Mouse (Mus musculus): ENCODE data around the gene Epm2a. TPM values are rescaled to one million over a fixed set of nuclear protein-coding genes. Genes with fewer than 3 reads are reported as not detected.
A peak's percentile ranks its signal among the peaks of the same experiment; 100 is the strongest.

Gene Epm2a
- total and polyA plus RNA-seq, 2 experiments from 2014 or later: 3.1 to 41.9 TPM

DNA sequence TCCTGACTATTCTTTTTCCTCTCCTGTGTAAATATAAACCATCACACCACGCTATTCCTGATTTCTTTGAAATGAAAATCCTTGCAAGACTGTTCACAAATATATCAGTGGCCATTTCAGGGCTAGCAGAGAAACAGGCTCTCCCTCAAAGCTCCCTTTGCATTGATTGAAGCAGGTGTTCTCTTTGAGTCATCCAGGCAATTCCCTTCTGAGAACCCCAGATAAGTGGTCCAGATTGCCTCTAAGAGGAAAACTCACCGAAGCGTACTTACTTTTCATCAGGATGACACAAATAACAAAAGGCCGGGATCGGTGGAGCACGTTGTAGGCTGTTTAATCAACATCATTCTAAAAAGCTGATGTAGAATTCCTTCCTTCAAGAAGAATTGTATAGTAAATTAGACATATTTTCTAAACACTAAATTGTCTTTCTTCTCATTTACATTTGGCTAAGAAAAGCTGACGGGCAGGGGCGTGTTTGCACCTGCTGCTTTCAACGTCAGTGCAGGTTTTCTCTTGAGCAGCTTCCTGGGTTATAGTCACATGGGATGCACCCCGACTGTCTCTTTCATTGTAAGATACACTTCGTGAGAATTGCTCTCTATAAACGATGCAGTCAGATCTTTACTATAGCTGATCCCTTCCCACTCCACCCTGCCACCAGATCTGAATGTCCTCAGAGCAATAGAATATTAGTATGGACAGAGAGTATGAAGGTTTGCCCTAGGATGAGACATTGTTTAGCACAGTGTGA lies 86.0 kb downstream of the Epm2a start:
- no peaks in the 10 kb centered on the region for H3K36me3 ChIP-seq (ENCODE audit: insufficient read depth, low read length)
- no peak overlapping the region for H3K4me2 ChIP-seq (ENCODE audit: low read depth, low read length, poor library complexity, severe bottlenecking)
- DNase-seq (ENCODE audit: low spot score) (peak; percentile 24), ATAC-seq (ENCODE audit: low FRiP score) (no peak)
- no peak overlapping the region for H3K4me3 ChIP-seq (ENCODE audit: low read depth, low read length)
- H3K9me3 ChIP-seq (ENCODE audit: low read length): no peaks in the 10 kb centered on the region
- no peaks in the 10 kb centered on the region for H3K4me1 ChIP-seq (ENCODE audit: insufficient read depth, low read length)
- no peaks in the 10 kb centered on the region for H3K27me3 ChIP-seq (ENCODE audit: insufficient read depth, low read length)
- no peak overlapping the region for H3K27ac ChIP-seq (ENCODE audit: low read depth, low read length)
- no peak for TF ChIP-seq CTCF (IDR thresholded peaks at IDR 0.05)
- 68% methylated on average over 12 of the region's 12 CpGs for WGBS
- no peak overlapping the region for H3K9ac ChIP-seq (replicated peaks; ENCODE audit: low read length, poor library complexity, severe bottlenecking)

DNA sequence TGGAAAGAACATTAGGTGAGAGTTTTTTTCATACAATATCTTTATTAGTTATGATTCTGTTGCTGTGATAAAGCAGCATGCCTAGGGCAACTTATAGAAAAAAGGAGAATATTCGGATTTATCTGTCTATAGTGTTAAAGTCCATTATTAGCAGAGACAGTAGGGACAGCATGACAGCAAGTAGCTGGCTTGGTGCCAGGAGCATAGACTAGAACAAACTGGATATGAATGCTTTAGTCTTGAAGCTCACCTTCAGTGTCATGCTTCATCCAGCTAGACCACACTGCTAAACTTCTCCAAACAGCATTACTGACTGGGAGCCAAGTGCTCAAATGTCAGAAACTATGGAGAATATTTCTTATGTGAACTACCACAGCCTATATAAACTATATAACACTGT lies 93.8 kb downstream of the Epm2a start:
- ATAC-seq (ENCODE audit: low FRiP score): no peak
- no peaks in the 10 kb centered on the region for H3K9me3 ChIP-seq (ENCODE audit: low read length)
- H3K4me2 ChIP-seq (ENCODE audit: low read depth, low read length, poor library complexity, severe bottlenecking): no peak overlapping the region
- peak; percentile 40 for DNase-seq (ENCODE audit: low spot score)
- TF ChIP-seq CTCF (IDR thresholded peaks at IDR 0.05): no peak
- WGBS: 58% methylated on average over 1 of the region's 1 CpGs
- no peaks in the 10 kb centered on the region for H3K36me3 ChIP-seq (ENCODE audit: insufficient read depth, low read length)
- H3K4me3 ChIP-seq (ENCODE audit: low read depth, low read length): no peak overlapping the region
- H3K27me3 ChIP-seq (ENCODE audit: insufficient read depth, low read length): no peaks in the 10 kb centered on the region
- H3K27ac ChIP-seq (ENCODE audit: low read depth, low read length): no peak overlapping the region
- no peak overlapping the region for H3K9ac ChIP-seq (replicated peaks; ENCODE audit: low read length, poor library complexity, severe bottlenecking)
- no peaks in the 10 kb centered on the region for H3K4me1 ChIP-seq (ENCODE audit: insufficient read depth, low read length)

DNA sequence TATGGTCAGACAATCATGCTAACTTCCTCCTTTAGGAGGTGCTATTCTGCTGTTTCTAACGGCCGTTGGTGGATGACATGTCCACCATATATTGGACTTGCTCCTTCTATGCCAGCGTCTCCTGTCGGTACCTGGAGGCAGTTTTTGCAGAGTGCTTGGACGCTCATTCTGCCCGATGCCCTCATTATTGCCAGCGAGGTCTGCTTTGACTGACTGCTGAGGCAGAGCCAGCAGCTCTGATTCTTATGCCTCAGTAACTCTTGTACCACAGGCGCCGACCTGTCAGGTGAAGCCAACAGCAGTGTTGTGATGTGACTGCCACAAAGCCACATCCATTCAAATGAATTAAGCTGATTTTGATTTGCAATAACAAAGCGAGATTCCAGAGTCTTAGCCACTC lies 95.3 kb downstream of the Epm2a start:
- 0 out of 2 replicates have a peak, but pooled peaks have one; percentile 3 for TF ChIP-seq CTCF (IDR thresholded peaks at IDR 0.05)
- no peaks in the 10 kb centered on the region for H3K36me3 ChIP-seq (ENCODE audit: insufficient read depth, low read length)
- no peaks in the 10 kb centered on the region for H3K4me1 ChIP-seq (ENCODE audit: insufficient read depth, low read length)
- no peak overlapping the region for H3K9ac ChIP-seq (replicated peaks; ENCODE audit: low read length, poor library complexity, severe bottlenecking)
- DNase-seq (ENCODE audit: low spot score) (peak; percentile 15), ATAC-seq (ENCODE audit: low FRiP score) (no peak; the same call in 1 of the 2 replicates)
- no peaks in the 10 kb centered on the region for H3K9me3 ChIP-seq (ENCODE audit: low read length)
- H3K4me2 ChIP-seq (ENCODE audit: low read depth, low read length, poor library complexity, severe bottlenecking): no peak overlapping the region
- no peak overlapping the region for H3K4me3 ChIP-seq (ENCODE audit: low read depth, low read length)
- H3K27ac ChIP-seq (ENCODE audit: low read depth, low read length): no peak overlapping the region
- no peaks in the 10 kb centered on the region for H3K27me3 ChIP-seq (ENCODE audit: insufficient read depth, low read length)
- 86% methylated on average over 10 of the region's 10 CpGs for WGBS

DNA sequence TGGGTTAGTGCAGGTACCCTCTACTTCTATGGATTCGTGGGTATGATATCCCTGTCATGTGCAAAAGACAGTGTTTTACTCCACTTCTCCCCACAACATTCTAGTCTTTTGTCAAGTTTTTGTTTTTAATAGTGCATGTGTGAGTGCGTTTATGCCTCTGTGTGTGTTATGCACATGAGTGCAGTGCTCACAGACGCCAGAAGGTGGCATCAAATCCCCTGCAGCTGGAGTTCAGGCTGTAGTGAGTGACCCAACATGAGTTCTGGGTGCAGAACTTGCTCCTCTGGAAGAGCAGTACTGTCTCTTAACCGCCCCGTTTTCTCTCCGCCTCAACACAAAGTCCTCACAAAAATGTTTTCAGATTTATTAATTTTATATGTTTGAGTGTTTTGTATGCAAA lies 96.1 kb downstream of the Epm2a start:
- Histone ChIP-seq H3K27ac (ENCODE audit: low read depth, low read length) (no peak overlapping the region), H3K9ac (replicated peaks; ENCODE audit: low read length, poor library complexity, severe bottlenecking) (no peak overlapping the region), H3K9me3 (ENCODE audit: low read length) (no peaks in the 10 kb centered on the region), H3K36me3 (ENCODE audit: insufficient read depth, low read length) (no peaks in the 10 kb centered on the region), H3K4me1 (ENCODE audit: insufficient read depth, low read length) (no peaks in the 10 kb centered on the region), H3K27me3 (ENCODE audit: insufficient read depth, low read length) (no peaks in the 10 kb centered on the region), H3K4me2 (ENCODE audit: low read depth, low read length, poor library complexity, severe bottlenecking) (no peak overlapping the region), H3K4me3 (ENCODE audit: low read depth, low read length) (no peak overlapping the region)
- TF ChIP-seq CTCF (IDR thresholded peaks at IDR 0.05): peak; percentile 21; the same call in 1 of the 2 replicates
- ATAC-seq (ENCODE audit: low FRiP score): no peak
- 89% methylated on average over 6 of the region's 6 CpGs for WGBS
- no peak for DNase-seq (ENCODE audit: low spot score)

DNA sequence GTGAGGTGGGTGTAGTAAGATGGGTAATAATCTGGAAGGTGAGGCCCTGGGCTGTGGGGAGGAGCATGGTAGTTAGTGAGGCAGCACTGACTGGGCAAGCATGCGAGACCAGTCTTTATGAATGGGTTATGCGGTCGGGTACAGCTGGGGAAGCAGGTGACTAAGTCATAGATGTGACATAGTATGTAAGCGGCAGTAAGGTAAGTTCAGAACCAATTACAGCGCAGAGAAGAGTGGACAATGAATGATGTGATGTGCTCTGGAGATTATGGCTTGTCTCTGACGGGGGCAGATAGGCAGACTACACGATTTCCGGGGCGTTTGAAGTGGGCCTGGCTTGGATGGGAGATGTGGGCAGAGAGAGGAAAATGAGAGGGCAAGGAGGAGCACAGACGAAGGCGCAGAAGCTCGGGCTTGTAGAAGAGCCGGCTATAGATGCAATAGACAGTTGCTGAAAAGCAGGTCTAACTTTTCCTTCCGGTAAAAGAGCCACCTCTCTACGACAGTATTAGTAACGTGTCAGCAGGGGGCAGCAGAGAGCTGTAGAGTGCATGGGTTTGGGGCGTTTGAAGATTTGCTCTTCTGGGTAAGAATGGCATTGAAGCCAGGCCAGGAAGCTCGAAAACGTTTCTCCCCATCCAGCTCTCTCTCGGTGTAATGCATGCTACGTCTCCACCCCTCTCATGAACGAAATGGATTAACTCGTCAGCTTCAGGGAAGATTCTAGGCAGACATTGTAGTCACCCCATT lies 106.5 kb downstream of the Epm2a start:
- Histone ChIP-seq H3K4me3 (ENCODE audit: low read depth, low read length) (no peak overlapping the region), H3K4me2 (ENCODE audit: low read depth, low read length, poor library complexity, severe bottlenecking) (peak overlapping the region; percentile 10; the same call in 1 of the 2 replicates), H3K9ac (replicated peaks; ENCODE audit: low read length, poor library complexity, severe bottlenecking) (no peak overlapping the region), H3K27ac (ENCODE audit: low read depth, low read length) (no peak overlapping the region), H3K36me3 (ENCODE audit: insufficient read depth, low read length) (no peaks in the 10 kb centered on the region), H3K27me3 (ENCODE audit: insufficient read depth, low read length) (no peaks in the 10 kb centered on the region), H3K4me1 (ENCODE audit: insufficient read depth, low read length) (no peaks in the 10 kb centered on the region), H3K9me3 (ENCODE audit: low read length) (no peaks in the 10 kb centered on the region)
- ATAC-seq (ENCODE audit: low FRiP score) (peak; percentile 88), DNase-seq (ENCODE audit: low spot score) (peak; percentile 95)
- 31% methylated on average over 23 of the region's 23 CpGs for WGBS
- TF ChIP-seq CTCF (IDR thresholded peaks at IDR 0.05): peak; percentile 98

DNA sequence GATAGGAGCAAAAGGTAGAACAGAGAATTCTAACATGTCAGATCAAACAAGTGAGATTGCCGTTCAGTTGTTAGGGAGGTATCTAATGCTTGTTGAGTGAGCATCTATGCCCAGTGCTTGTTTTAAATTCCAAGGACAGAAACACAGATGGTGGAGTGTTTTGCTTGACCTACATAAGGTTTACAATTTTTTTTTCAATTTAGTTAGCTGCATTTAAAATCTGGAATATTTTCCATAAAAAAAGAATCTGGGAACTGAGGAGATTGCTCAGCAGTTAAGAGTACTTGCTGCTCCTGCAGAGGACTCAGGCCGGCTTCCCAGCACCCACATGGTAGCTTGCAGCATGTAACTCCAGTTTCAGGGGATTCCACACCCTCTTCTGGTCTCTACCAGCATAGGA lies 109.3 kb downstream of the Epm2a start:
- Histone ChIP-seq H3K4me1 (ENCODE audit: insufficient read depth, low read length) (no peaks in the 10 kb centered on the region), H3K4me3 (ENCODE audit: low read depth, low read length) (no peak overlapping the region), H3K4me2 (ENCODE audit: low read depth, low read length, poor library complexity, severe bottlenecking) (no peak overlapping the region), H3K9ac (replicated peaks; ENCODE audit: low read length, poor library complexity, severe bottlenecking) (no peak overlapping the region), H3K9me3 (ENCODE audit: low read length) (no peaks in the 10 kb centered on the region), H3K27ac (ENCODE audit: low read depth, low read length) (no peak overlapping the region), H3K27me3 (ENCODE audit: insufficient read depth, low read length) (no peaks in the 10 kb centered on the region), H3K36me3 (ENCODE audit: insufficient read depth, low read length) (0 out of 2 replicates have a peak, but pooled peaks cover 3% of the 10 kb centered on the region)
- WGBS: 86% methylated on average over 2 of the region's 2 CpGs
- TF ChIP-seq CTCF (IDR thresholded peaks at IDR 0.05): no peak
- ATAC-seq (ENCODE audit: low FRiP score): no peak
- DNase-seq (ENCODE audit: low spot score): no peak
